Mouse (Mus musculus) monocyte, adult 2 months (primary cell): ENCODE measurements around the gene Pik3c2b.

Source experiments
- DNase-seq, 2 experiments: peaks; one replicate each; pipeline ENCODE4 v3.0.0; 2022; ENCODE audit warnings: low spot score in 2 of 2, low read depth in 1 of 2

Pik3c2b gene

DNA sequence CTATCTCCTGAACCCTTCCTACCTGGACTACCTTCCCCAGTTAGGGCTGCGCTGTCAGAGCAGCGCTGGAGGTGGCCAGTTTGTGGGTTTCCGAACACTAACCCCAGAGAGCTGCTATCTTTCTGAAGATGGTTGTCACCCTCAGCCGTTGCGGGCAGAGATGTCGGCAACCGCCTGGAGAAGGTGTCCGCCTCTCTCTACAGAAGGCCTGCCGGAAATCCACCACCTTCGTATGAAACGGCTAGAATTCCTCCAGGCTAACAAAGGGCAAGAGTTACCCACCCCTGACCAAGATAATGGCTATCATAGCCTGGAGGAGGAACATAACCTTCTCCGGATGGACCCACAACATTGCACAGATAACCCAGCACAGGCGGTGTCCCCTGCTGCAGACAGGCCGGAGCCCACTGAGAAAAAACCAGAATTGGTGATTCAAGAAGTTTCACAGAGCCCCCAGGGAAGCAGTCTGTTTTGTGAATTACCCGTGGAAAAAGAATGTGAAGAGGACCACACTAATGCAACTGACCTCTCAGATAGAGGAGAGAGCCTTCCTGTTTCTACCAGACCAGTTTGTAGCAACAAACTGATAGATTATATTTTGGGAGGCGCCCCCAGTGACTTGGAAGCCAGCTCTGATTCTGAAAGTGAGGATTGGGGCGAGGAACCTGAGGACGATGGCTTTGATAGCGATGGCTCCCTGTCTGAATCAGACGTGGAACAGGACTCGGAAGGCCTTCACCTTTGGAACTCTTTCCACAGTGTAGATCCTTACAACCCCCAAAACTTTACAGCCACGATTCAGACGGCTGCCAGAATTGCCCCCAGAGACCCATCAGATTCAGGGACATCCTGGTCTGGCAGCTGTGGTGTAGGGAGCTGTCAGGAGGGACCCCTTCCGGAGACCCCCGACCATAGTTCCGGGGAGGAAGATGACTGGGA, 87.2 kb downstream of the Pik3c2b start:
- no peak for DNase-seq

DNA sequence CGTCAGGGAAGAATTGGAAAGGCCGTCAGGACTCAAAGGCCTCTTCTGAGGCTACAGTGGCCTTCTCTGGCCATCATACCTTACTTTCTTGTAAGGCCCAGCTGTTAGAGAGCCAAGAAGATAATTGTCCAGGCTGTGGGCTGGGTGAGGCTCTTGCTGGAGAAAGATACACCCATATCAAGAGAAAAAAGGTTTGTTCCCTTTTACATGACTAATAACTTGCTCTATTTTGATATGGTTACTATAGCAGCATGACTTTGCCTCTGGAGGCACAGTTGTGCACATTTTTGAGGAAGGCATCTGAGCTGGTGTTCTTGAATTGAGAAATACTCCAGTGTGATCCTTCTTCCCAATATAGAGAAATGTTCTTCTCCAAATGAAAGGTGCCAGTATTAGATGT, 88.0 kb downstream of the Pik3c2b start:
- DNase-seq = peak in 1 of 2 experiments; percentile 49

DNA sequence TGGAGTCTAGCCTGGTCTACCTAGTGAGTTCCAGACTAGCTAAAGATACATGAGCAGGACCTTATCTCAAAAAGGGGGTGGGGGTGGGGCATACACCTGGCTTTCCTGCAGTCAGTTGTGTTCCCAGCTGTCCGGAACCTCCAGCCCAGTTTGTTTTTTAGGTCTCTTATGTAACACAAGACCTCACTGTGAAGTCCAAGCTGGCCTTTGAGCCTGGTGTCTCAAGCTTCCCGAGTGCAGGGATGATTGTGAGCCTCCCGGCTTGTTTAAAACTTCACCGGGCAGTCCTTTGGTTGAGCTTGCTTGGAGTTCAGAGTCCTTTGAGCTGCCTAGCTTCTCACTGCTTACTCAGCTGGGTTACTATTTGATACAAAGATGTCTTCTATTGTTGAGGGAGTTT, 88.6 kb downstream of the Pik3c2b start:
- DNase-seq = no peak

DNA sequence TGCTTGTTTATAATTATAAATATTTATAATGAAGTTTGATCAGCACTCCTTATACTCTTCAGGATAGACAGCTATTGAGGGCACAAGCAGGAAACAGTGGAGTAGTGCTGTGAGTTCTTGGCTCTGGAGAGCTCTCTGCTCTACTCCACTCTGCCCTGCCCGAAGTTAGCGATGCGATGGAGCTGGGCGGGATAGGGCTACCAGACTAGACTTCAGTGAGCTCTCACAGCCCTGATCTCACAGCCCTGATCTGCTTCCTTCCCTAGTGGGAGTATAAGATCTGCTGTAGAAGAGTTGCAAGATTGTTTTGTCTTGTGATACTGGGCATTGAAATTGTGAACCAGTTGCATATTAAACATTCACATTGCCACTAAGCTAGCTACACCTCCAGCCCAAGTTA, 89.4 kb downstream of the Pik3c2b start:
- DNase-seq = no peak

DNA sequence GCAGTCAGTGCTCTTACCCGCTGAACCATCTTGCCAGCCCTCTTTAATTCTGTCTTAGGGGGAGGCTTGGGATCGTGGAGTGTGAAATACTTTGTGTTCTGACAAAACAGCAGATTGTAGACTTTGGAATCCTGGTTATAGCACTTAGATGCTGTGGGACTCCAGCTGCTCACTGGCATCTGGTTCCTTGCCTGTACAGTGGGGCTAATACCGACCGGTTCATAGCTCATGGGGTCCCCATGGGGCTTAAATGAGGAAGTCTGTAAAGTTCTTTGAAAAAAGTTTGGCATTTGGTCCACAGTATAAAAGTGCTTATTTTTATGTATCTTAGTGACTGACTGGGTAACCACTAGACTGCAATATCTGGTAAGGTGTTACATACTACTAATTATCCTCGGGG, 90.3 kb downstream of the Pik3c2b start:
- DNase-seq = no peak

DNA sequence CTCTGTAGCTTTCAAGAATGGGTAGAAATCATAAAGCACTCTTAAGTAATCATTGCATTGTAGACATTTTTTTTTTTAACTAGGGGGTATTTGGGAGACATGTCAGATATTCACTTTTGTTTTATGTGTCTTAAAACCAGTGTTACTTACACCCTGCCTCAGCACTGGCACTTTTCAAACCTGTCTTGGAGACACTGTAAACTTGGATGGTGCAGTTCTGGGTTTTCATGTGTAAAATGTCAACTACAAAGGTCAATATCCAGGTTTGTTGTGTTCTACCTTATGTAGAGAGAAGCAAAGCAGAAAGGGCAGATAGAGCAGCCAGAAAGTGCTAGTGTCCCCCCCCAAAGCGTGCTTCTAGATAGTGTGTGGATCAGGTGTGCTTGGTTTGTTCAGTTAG, 92.9 kb downstream of the Pik3c2b start:
- no peak for DNase-seq

DNA sequence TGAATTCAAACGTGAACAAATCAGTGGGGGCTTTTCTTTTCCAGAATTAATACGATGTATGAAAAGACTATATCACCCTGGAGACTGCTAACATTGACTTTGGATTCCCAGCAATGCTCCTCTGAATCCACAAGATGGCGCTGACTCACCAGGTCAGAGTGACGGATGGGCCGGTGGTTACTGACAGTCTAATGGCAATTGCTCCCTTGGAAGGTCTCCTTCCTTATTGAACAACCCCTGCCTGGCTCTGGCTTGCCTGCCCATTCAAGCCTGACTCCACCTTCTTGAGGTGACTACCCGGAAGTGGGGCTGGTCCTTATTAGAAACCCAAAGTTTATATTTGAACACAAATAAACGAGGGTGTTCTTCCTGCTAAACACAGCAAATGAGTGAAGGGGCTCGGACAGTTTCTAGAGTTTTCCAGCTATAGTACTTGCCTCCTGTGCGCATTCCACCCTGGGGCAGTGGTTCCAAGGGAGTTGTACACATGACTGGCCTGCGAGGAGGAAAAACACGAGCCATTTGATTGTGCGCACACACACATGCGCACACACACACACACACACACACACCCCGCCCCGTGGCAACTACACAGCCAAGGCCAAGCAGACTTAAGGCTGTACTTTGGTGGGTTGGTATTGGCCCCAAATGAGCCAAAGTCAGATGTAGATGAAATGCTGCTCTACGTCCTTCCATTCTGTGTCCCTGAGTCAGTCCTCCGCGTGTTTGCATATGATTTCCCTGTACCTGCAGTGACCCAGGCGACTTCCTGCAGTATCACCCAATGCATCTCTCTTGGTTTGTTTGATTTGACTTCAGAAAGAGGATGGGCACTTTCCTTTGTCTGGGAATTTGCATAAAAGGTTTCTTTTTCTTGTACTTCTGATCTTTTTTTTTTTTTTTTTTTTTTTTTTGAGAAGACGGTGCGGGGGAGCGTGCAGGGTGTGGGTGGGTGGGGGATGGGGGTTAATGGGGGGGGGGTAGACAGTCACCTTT, 100.8 kb downstream of the Pik3c2b start:
- no peak for DNase-seq

DNA sequence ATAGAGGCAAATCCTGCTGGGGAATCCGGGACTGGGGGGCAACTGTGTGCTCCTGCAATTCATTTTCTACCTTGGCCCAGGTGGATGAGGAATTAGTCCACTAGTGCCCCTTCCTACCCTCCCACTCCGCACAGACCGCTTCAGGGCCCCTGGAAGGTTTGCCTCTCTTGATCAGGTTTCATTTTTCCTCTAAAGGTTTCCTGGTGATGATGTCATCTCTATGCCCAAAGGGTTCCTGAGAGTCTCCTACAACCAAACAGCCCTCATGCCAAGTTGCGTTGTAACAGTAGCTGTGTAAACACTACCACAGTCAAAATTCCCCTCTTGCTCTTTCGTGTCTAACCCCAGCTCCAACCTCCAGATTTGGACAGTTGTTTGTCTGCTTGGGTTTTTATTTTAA, 101.9 kb downstream of the Pik3c2b start:
- DNase-seq = no peak

DNA sequence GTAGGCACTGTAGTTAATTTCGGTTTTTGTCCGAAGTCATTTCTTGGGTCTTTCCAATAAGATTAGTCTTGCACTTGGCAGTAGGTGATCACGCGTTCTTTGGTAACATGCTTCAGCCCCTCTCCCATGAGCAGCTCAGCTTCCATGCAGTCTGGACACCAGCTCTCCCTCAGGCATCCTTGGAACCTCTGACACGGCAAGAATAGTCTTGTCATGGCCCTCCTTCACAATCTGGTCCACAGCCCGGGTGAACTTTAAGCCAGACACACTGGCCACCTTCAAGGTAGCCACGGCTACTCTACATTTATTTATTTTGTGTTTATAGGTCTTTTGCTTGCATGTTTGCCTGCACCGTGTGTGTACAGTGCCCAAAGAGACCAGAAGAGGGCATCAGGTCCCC, 102.7 kb downstream of the Pik3c2b start:
- no peak for DNase-seq

DNA sequence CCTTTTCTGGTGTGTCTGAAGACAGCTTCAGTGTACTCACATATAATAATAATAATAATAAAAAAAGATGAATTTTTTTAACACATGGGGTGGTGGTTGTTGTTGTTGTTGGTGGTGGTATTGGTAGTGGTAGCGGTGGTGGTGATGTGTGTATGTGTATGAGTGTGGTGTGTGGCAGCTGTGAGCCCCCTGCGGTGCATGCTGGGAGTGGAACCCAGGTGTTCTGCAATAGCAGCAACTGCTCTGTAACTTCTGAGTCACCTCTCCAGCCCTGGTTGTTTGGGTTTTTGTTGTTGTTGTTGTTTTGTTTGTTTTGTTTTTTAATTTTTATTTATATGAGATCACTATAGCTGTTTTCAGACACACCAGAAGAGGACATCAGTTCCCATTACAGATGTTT, 105.1 kb downstream of the Pik3c2b start:
- no peak for DNase-seq

DNA sequence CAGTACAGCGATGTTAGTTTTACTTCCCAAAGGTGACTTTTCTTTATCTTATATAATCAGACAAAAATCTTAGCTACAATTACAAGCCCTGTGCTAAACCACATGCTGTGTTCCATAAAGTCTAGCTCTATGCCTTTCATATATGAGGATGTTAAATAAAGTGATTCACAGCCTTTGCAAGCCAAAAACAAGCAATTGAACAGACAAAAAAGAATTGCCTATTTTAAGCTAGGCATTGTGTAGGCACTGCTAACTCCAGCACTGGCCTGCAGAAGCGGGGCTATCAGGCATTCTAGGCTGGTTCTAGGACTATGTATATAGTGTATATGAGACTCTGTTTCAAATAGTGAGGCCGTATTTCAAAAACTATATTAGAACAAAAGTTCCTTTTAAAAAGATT, 106.7 kb downstream of the Pik3c2b start:
- DNase-seq = no peak

DNA sequence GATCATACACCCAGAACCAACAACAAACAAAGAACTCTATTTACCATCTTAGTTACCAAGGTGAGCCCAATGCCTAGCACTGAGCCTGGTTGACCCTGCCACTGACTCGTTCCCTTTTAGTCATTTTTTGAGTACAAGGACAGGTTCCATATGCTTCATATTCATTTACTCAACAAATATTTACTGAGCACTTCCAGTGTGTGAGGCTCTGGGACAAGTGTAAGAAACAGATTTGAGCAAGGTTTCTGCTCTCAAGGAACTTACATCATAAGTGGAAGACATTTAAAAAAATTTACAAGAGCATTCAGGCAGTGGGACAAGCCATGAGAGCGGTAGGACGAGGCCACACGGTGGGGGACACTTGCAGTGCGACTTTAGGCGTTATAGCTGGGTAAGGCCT, 109.8 kb downstream of the Pik3c2b start:
- no peak for DNase-seq
